Mouse (Mus musculus) midbrain, embryonic 14.5 days (tissue): Measurements from ENCODE around the gene Tmem39b. TPM values are rescaled to one million over a fixed set of nuclear protein-coding genes. Genes with fewer than 3 reads are reported as not detected.

Source experiments
- ATAC-seq: fragments of 200-750 bp; cut with Nextera tagmentation; 2 replicates; pipeline ENCODE4 v1.8.0; 2017; ENCODE audit warnings: moderate number of reproducible peaks, moderate library complexity; ENCODE audit not compliant: low FRiP score, low TSS enrichment
- DNase-seq: peaks from one replicate; pipeline ENCODE4 v3.0.0-alpha.2; 2015
- H3K27ac ChIP-seq: fragments of 300-500 bp; sonication (generic); replicated peaks from 2 replicates; pipeline ENCODE4 v1.5.1; 2014; ENCODE audit warnings: mild to moderate bottlenecking, low read depth, low read length, moderate library complexity
- H3K27me3 ChIP-seq: fragments of 300-500 bp; sonication (generic); 2 replicates; pipeline ENCODE4 v1.6.1; 2014; ENCODE audit warnings: low read length, control low read depth, mixed read lengths; ENCODE audit not compliant: control insufficient read depth, insufficient read depth
- H3K36me3 ChIP-seq: fragments of 300-500 bp; sonication (generic); 2 replicates; pipeline ENCODE4 v1.6.1; 2014; ENCODE audit warnings: low read length, control low read depth; ENCODE audit not compliant: control insufficient read depth, insufficient read depth
- H3K4me1 ChIP-seq: fragments of 300-500 bp; sonication (generic); 2 replicates; pipeline ENCODE4 v1.6.1; 2014; ENCODE audit warnings: mild to moderate bottlenecking, antibody characterized with exemption, low read length, control low read depth; ENCODE audit not compliant: control insufficient read depth, insufficient read depth
- H3K4me2 ChIP-seq: fragments of 300-500 bp; sonication (generic); 2 replicates; pipeline ENCODE4 v1.6.1; 2014; ENCODE audit warnings: mild to moderate bottlenecking, low read length, moderate library complexity
- H3K4me3 ChIP-seq: fragments of 300-500 bp; sonication (generic); replicated peaks from 2 replicates; pipeline ENCODE4 v1.5.1; 2014; ENCODE audit warnings: low read depth, low read length
- H3K9ac ChIP-seq: fragments of 300-500 bp; sonication (generic); replicated peaks from 2 replicates; pipeline ENCODE4 v1.6.1; 2014; ENCODE audit warnings: mild to moderate bottlenecking, low read length, moderate library complexity
- H3K9me3 ChIP-seq: fragments of 300-500 bp; sonication (generic); 2 replicates; pipeline ENCODE4 v1.6.1; 2016; ENCODE audit warnings: low read length, control low read depth, mixed read lengths; ENCODE audit not compliant: control insufficient read depth
- WGBS: fragments of 180-500 bp; shearing (Covaris S2); extraction: QIAGEN DNeasy Blood & Tissue Kit; methylation state at CpG from one replicate; pipeline ENCODE4 v1.1.7; 2014; 5-methylcytosine and 5-hydroxymethylcytosine counted together
- polyA plus RNA-seq: library from polyadenylated mRNA; unstranded; fragments of >200 nt; fragmentation: Nextera tagmentation; extraction: Ambion mirVana; gene quantifications from 2 replicates; pipeline ENCODE4 v1.2.1, GENCODE M21; 2014

Gene Tmem39b
- 43.5 and 48.6 TPM in 2 replicates for polyA plus RNA-seq

DNA sequence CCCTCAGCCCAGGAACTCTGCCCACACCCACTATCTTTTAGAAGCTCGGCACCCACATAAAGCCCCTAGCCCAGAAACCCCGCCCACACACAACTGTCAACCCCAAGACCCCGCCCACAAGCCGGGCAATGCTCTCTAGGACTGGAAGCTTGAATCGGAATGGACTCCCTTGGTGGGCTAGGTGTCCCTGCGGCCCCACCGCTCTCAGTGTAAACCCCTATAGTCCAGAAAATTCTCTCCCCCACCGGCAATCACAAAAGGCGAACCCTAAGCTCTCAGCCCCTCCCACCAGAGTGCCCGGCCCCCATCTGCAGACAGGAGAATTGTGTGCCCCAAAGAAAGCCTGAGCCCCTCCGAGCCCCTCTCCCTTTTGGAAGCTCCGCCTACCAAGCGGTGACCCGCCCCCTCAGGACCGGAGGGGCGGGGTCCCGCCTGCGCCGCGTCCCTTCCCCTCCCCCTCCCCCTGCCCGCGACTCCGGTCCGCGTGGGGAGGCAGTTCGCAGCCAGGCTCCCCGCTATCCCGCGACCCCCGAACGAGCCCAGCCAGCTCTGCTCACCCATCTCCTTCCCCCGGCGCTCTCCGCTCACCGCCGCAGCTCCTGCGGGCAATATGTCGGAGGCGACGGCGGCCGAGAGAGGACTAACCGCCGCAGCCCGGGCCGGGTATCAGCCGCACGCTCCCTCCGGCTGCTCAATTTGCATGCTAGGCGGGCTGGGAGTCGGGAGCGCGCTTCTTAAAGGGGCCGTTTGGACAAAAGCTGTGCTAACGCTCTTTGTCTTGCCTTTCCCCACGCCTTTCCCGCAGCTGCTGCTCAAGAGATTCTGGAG is at the start of gene Tmem39b:
TSS of gene Tmem39b (minus strand) at position 681 of the 828 bp plus-strand sequence.
- no peaks in the 10 kb centered on the region for H3K9me3 ChIP-seq
- WGBS = under 1% methylated on average over 57 of the region's 57 CpGs
- peak; percentile 89 for ATAC-seq

GRCm38 (mm10) chr4:129746106-129746505 is 49.5 kb upstream of the Tmem39b start:
- H3K9ac ChIP-seq = no peak overlapping the region
- H3K9me3 ChIP-seq = no peaks in the 10 kb centered on the region
- H3K36me3 ChIP-seq = no peaks in the 10 kb centered on the region
- no peak for DNase-seq
- 53% methylated on average over 1 of the region's 1 CpGs for WGBS
- no peak overlapping the region for H3K4me3 ChIP-seq
- no peak for ATAC-seq
- no peak overlapping the region for H3K4me2 ChIP-seq
- no peaks in the 10 kb centered on the region for H3K27me3 ChIP-seq
- no peak overlapping the region for H3K27ac ChIP-seq
- H3K4me1 ChIP-seq = peaks cover 6% of the 10 kb centered on the region; the same call in 1 of the 2 replicates

More for the DNA sequence above, at the start of gene Tmem39b:
- Histone ChIP-seq H3K27me3 (no peaks in the 10 kb centered on the region), H3K4me1 (peaks cover 15% of the 10 kb centered on the region), H3K4me3 (peak within 1 kb of the TSS; percentile 65), H3K4me2 (peak within 1 kb of the TSS; percentile 66), H3K27ac (peak within 1 kb of the TSS; percentile 98), H3K36me3 (peaks cover 29% of the 10 kb centered on the region), H3K9ac (peak within 1 kb of the TSS; percentile 73)
- DNase-seq = peak; percentile 97

GRCm38 (mm10) chr4:129743494-129743893 is 46.9 kb upstream of the Tmem39b start:
- Histone ChIP-seq H3K27me3 (no peaks in the 10 kb centered on the region), H3K4me2 (peak overlapping the region; percentile 61), H3K9ac (peak overlapping the region; percentile 89), H3K4me1 (peaks cover 21% of the 10 kb centered on the region), H3K4me3 (peak overlapping the region; percentile 100; the same call in 1 of the 2 replicates), H3K9me3 (no peaks in the 10 kb centered on the region), H3K36me3 (no peaks in the 10 kb centered on the region), H3K27ac (peak overlapping the region; percentile 100)
- 51% methylated on average over 2 of the region's 2 CpGs for WGBS
- DNase-seq = peak; percentile 10
- no peak for ATAC-seq

DNA sequence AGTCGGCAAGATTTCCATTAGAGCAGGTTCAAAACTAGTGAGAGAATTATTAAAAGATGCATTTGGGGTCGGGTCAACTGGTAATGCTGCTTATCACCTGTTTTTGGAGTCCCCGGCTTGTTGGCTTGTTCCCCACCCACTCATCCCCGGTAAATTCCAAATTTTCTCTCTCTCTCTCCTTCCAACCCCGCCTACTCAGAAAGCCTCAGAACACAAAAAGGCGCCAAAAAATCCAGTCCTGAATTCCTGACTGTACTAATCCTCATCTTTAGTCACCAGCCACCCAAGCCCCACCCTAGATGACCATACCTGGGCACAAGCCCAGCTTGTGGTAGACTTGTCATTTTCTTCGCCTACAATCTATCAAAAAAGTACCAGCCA is 46.4 kb upstream of the Tmem39b start:
- peak overlapping the region; percentile 61 for H3K4me2 ChIP-seq
- H3K27ac ChIP-seq = peak overlapping the region; percentile 100
- DNase-seq (no peak), ATAC-seq (no peak)
- WGBS = 7% methylated on average over 7 of the region's 7 CpGs
- peaks cover 24% of the 10 kb centered on the region for H3K4me1 ChIP-seq
- H3K36me3 ChIP-seq = no peaks in the 10 kb centered on the region
- H3K9me3 ChIP-seq = no peaks in the 10 kb centered on the region
- H3K4me3 ChIP-seq = peak overlapping the region; percentile 100
- peak overlapping the region; percentile 89 for H3K9ac ChIP-seq
- no peaks in the 10 kb centered on the region for H3K27me3 ChIP-seq

DNA sequence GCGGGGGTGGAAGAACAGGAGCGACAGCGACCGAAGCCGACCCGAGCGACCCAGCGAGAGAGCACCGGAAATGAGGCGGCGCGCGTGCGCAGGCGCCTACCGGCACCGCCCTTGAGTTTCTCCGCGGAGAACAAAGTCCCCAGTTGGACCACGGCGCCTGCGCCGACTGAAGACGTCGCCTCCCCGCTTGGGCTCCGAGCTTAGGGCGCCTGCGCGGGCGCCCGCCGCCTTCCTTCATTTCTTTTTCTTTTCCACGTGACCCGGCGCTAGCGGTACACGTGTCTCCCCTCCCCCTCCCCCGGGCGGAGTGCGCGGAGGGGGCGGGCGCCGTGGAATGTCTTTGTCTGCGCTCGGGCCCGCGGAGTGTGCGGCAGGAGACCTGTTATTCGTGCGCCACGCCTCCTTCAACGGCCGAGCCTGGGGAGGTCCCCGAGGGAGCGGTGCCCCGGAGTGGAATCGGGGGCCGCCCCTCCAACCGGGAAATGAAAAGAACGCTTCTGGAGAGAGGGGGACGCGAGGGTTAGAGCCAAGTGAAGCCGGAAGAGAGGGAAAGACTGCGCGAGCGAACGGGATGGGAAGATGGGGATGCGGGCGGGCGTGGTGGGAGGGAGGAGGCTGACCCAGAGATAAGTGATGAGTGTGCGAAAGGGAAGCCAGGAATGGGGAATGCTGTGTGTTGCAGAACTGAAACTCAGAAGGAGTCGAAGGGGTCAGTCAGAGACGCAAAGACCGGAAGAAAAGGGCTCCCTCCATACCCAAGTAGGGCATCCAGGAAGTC is 45.8 kb upstream of the Tmem39b start, which contains the start of gene Khdrbs1:
TSS of gene Khdrbs1 (minus strand) at position 72 of the 778 bp plus-strand sequence.
- under 1% methylated on average over 76 of the region's 76 CpGs for WGBS
- peak; percentile 100 for DNase-seq
- H3K9ac ChIP-seq = peak within 1 kb of the TSS; percentile 99

DNA sequence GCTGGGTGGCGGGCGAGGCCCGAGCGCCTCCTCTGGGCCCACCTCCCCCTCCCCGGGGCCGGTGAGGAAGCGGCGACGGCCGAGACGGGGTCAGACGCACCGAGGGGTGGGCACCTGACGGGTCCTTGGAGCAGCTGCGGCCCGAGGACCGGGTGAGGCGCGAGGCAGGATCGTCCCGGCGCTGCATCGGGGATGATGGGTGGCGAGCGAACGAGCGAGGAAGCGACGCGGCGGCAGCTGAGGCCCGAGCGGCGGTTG is 45.3 kb upstream of the Tmem39b start:
- WGBS = under 1% methylated on average over 30 of the region's 34 CpGs

More for the DNA sequence above, 45.8 kb upstream of the Tmem39b start, which contains the start of gene Khdrbs1:
- H3K36me3 ChIP-seq = 0 out of 2 replicates have a peak, but pooled peaks cover under 1% of the 10 kb centered on the region
- no peaks in the 10 kb centered on the region for H3K9me3 ChIP-seq
- peak within 1 kb of the TSS; percentile 100 for H3K27ac ChIP-seq
- H3K27me3 ChIP-seq = no peaks in the 10 kb centered on the region
- peak; percentile 93 for ATAC-seq
- H3K4me1 ChIP-seq = peaks cover 24% of the 10 kb centered on the region
- peak within 1 kb of the TSS; percentile 71 for H3K4me2 ChIP-seq
- H3K4me3 ChIP-seq = peak within 1 kb of the TSS; percentile 100

DNA sequence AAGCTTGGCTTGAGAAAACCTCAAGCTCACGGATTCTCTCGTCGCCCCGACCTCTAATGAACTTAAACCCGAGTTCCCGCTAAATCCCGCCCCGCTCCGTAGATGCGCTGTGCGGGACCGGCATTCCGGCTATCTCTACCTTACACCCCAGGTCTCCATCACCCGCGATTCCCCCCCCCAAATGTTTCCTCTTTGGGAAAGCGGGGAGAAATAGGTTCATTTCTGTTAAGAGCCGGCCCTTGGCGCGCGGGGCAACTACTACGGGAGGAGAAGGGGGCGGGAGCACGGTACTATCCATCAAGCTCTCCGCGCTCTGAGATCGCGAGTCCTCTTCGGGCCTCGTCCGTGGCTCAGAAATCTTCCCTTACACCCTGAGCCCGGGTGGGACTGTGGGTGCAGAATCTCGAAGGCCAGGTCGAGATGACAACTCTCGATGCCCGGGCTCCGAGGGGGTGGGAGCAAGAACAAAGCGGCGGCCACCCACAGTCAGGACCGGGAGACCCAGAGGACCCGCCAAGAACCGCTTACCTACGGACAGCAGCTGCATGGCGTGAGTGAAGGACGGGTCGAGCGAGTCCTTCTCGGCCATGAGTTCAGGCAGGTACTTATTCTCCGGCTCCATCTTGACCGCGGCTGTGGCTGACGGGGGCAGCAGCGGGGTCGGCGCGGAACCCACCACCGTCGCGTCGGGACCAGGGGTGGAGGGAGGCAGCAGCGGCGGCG is 44.8 kb upstream of the Tmem39b start:
- ATAC-seq (peak; percentile 1; the same call in 1 of the 2 replicates), DNase-seq (peak; percentile 66)
- H3K9ac ChIP-seq = peak overlapping the region; percentile 99
- H3K36me3 ChIP-seq = 0 out of 2 replicates have a peak, but pooled peaks cover 4% of the 10 kb centered on the region
- peaks cover 28% of the 10 kb centered on the region for H3K4me1 ChIP-seq
- no peaks in the 10 kb centered on the region for H3K9me3 ChIP-seq
- peak overlapping the region; percentile 71 for H3K4me2 ChIP-seq
- H3K27me3 ChIP-seq = no peaks in the 10 kb centered on the region
- WGBS = under 1% methylated on average over 61 of the region's 62 CpGs
- H3K4me3 ChIP-seq = peak overlapping the region; percentile 100
- H3K27ac ChIP-seq = peak overlapping the region; percentile 100

More for the DNA sequence above, 45.3 kb upstream of the Tmem39b start:
- Histone ChIP-seq H3K4me2 (peak overlapping the region; percentile 71), H3K4me1 (peaks cover 28% of the 10 kb centered on the region), H3K27me3 (no peaks in the 10 kb centered on the region), H3K36me3 (0 out of 2 replicates have a peak, but pooled peaks cover 4% of the 10 kb centered on the region), H3K27ac (peak overlapping the region; percentile 100), H3K9ac (peak overlapping the region; percentile 99), H3K4me3 (peak overlapping the region; percentile 100), H3K9me3 (no peaks in the 10 kb centered on the region)
- no peak; the same call in 1 of the 2 replicates for ATAC-seq
- DNase-seq = no peak

- H3K27me3 ChIP-seq = no peaks in the 10 kb centered on the region
- H3K27ac ChIP-seq = no peak overlapping the region
- WGBS = 77% methylated on average over 4 of the region's 4 CpGs
- peak overlapping the region; percentile 71 for H3K4me2 ChIP-seq
- DNase-seq (no peak), ATAC-seq (no peak)
- peaks cover 31% of the 10 kb centered on the region for H3K4me1 ChIP-seq
- H3K9me3 ChIP-seq = no peaks in the 10 kb centered on the region
- H3K4me3 ChIP-seq = peak overlapping the region; percentile 100
- H3K36me3 ChIP-seq = 0 out of 2 replicates have a peak, but pooled peaks cover 4% of the 10 kb centered on the region
- no peak overlapping the region for H3K9ac ChIP-seq
Measured at GRCm38 (mm10) chr4:129739111-129739645, 42.5 kb upstream of the Tmem39b start.
